Mouse (Mus musculus) limb, embryonic 14.5 days (tissue): ENCODE measurements around the gene Coro7. TPM values are rescaled to one million over a fixed set of nuclear protein-coding genes. Genes with fewer than 3 reads are reported as not detected.
A peak's percentile ranks its signal among the peaks of the same experiment; 100 is the strongest.

Source experiments
- ATAC-seq: fragments of 200-750 bp; cut with Nextera tagmentation; 2 replicates; pipeline ENCODE4 v1.8.0; 2017; ENCODE audit warnings: low read depth, moderate number of reproducible peaks, moderate TSS enrichment; ENCODE audit not compliant: low FRiP score
- DNase-seq: peaks from one replicate; pipeline ENCODE4 v3.0.0-alpha.2; 2015; ENCODE audit warnings: low spot score
- H3K27ac ChIP-seq: fragments of 300-500 bp; sonication (generic); replicated peaks from 2 replicates; pipeline ENCODE4 v1.5.1; 2014; ENCODE audit warnings: low read depth, mild to moderate bottlenecking, low read length, moderate library complexity, mixed read lengths
- H3K27me3 ChIP-seq: fragments of 300-500 bp; sonication (generic); 2 replicates; pipeline ENCODE4 v1.6.1; 2014; ENCODE audit warnings: low read length, mixed read lengths; ENCODE audit not compliant: control insufficient read depth, insufficient read depth
- H3K36me3 ChIP-seq: fragments of 300-500 bp; sonication (generic); 2 replicates; pipeline ENCODE4 v1.6.1; 2014; ENCODE audit warnings: mild to moderate bottlenecking, low read length, moderate library complexity, mixed read lengths; ENCODE audit not compliant: control insufficient read depth, insufficient read depth
- H3K4me1 ChIP-seq: fragments of 300-500 bp; sonication (generic); 2 replicates; pipeline ENCODE4 v1.6.1; 2014; ENCODE audit warnings: antibody characterized with exemption, low read length, mixed read lengths; ENCODE audit not compliant: control insufficient read depth, insufficient read depth
- H3K4me2 ChIP-seq: fragments of 300-500 bp; sonication (generic); replicated peaks from 2 replicates; pipeline ENCODE4 v1.6.1; 2014; ENCODE audit warnings: low read depth, mild to moderate bottlenecking, low read length, moderate library complexity; ENCODE audit not compliant: severe bottlenecking
- H3K4me3 ChIP-seq: fragments of 300-500 bp; sonication (generic); replicated peaks from 2 replicates; pipeline ENCODE4 v1.5.1; 2014; ENCODE audit warnings: low read length
- H3K9ac ChIP-seq: fragments of 300-500 bp; sonication (generic); 2 replicates; pipeline ENCODE4 v1.6.1; 2014; ENCODE audit warnings: mild to moderate bottlenecking, low read depth, low read length, moderate library complexity; ENCODE audit not compliant: severe bottlenecking
- H3K9me3 ChIP-seq: fragments of 300-500 bp; sonication (generic); 2 replicates; pipeline ENCODE4 v1.6.1; 2016; ENCODE audit warnings: low read length; ENCODE audit not compliant: control insufficient read depth
- POLR2A ChIP-seq: fragments of 200-500 bp; IDR thresholded peaks from 2 replicates; pipeline ENCODE4 v1.8.0; 2012; ENCODE audit warnings: inconsistent platforms, mild to moderate bottlenecking, moderate library complexity, borderline replicate concordance; ENCODE audit not compliant: insufficient read depth, insufficient read length; ENCODE audit errors: extremely low read depth
- WGBS: fragments of 180-500 bp; shearing (Covaris S2); extraction: QIAGEN DNeasy Blood & Tissue Kit; methylation state at CpG from one replicate; pipeline ENCODE4 v1.1.7; 2014; 5-methylcytosine and 5-hydroxymethylcytosine counted together
- polyA plus RNA-seq, 2 experiments: library from polyadenylated mRNA; depleted of rRNA in 1 of 2; stranded (reverse) in 1 of 2; unstranded in 1 of 2; fragments of >200 nt; fragmentation: Nextera tagmentation in 1 of 2; extraction: Ambion mirVana in 1 of 2; gene quantifications; 2 replicates each; pipeline versions ENCODE4 v1.2.1 to v1.2.3; 2012 to 2014

Coro7 gene
- polyA plus RNA-seq, 2 experiments, result 15.0 to 40.8 TPM

- Histone ChIP-seq H3K27me3 (no peaks in the 10 kb centered on the region), H3K9me3 (no peaks in the 10 kb centered on the region), H3K4me1 (peaks cover 7% of the 10 kb centered on the region), H3K4me2 (peak overlapping the region; percentile 89), H3K9ac (no peak overlapping the region), H3K36me3 (peaks cover 33% of the 10 kb centered on the region), H3K4me3 (no peak overlapping the region), H3K27ac (no peak overlapping the region)
- DNase-seq, result no peak
- WGBS, result 83% methylated on average over 5 of the region's 5 CpGs
- ATAC-seq, result no peak
- TF ChIP-seq POLR2A, result no peak
Measured at GRCm38 (mm10) chr16:4678080-4678479, 1.5 kb downstream of the Coro7 start.

- Histone ChIP-seq H3K4me3 (no peak overlapping the region), H3K27me3 (no peaks in the 10 kb centered on the region), H3K27ac (no peak overlapping the region), H3K9ac (no peak overlapping the region), H3K4me2 (no peak overlapping the region), H3K9me3 (no peaks in the 10 kb centered on the region), H3K36me3 (peaks cover 33% of the 10 kb centered on the region), H3K4me1 (peaks cover 7% of the 10 kb centered on the region)
- no peak for ATAC-seq
- no peak for DNase-seq
- no peak for TF ChIP-seq POLR2A
- WGBS, result 95% methylated on average over 5 of the region's 5 CpGs
Measured at GRCm38 (mm10) chr16:4676836-4677235, 2.7 kb downstream of the Coro7 start.

- Histone ChIP-seq H3K9ac (no peak overlapping the region), H3K4me3 (no peak overlapping the region), H3K27me3 (no peaks in the 10 kb centered on the region), H3K4me1 (peaks cover 7% of the 10 kb centered on the region), H3K4me2 (no peak overlapping the region), H3K36me3 (peaks cover 42% of the 10 kb centered on the region), H3K27ac (no peak overlapping the region), H3K9me3 (no peaks in the 10 kb centered on the region)
- no peak for TF ChIP-seq POLR2A
- WGBS, result 89% methylated on average over 4 of the region's 4 CpGs
- DNase-seq (no peak), ATAC-seq (no peak)
Measured at GRCm38 (mm10) chr16:4674091-4674490, 5.5 kb downstream of the Coro7 start.

GRCm38 (mm10) chr16:4670317-4670716, 9.3 kb downstream of the Coro7 start:
- Histone ChIP-seq H3K4me2 (no peak overlapping the region), H3K9ac (no peak overlapping the region), H3K27me3 (no peaks in the 10 kb centered on the region), H3K27ac (no peak overlapping the region), H3K4me3 (no peak overlapping the region), H3K4me1 (no peaks in the 10 kb centered on the region), H3K9me3 (no peaks in the 10 kb centered on the region), H3K36me3 (peaks cover 47% of the 10 kb centered on the region)
- ATAC-seq (no peak), DNase-seq (no peak)
- no peak for TF ChIP-seq POLR2A
- WGBS, result 72% methylated on average over 5 of the region's 5 CpGs

GRCm38 (mm10) chr16:4667190-4667808, 12.3 kb downstream of the Coro7 start:
- no peaks in the 10 kb centered on the region for H3K27me3 ChIP-seq
- H3K9me3 ChIP-seq, result no peaks in the 10 kb centered on the region
- H3K27ac ChIP-seq, result no peak overlapping the region
- no peak overlapping the region for H3K4me3 ChIP-seq
- no peak for TF ChIP-seq POLR2A
- peak; percentile 97 for DNase-seq
- no peaks in the 10 kb centered on the region for H3K4me1 ChIP-seq
- peak; percentile 92 for ATAC-seq
- no peak overlapping the region for H3K9ac ChIP-seq
- 23% methylated on average over 3 of the region's 3 CpGs for WGBS
- no peak overlapping the region for H3K4me2 ChIP-seq
- peaks cover 39% of the 10 kb centered on the region for H3K36me3 ChIP-seq
